Mouse (Mus musculus) CD4-positive, CD25-positive, alpha-beta regulatory T cell, adult 2 months (primary cell): ENCODE results near the gene Cntn3.

Source experiments
- DNase-seq: peaks from one replicate; pipeline ENCODE4 v3.0.0-alpha.2; 2012; ENCODE audit warnings: low read depth, low spot score

The Cntn3 gene

DNA sequence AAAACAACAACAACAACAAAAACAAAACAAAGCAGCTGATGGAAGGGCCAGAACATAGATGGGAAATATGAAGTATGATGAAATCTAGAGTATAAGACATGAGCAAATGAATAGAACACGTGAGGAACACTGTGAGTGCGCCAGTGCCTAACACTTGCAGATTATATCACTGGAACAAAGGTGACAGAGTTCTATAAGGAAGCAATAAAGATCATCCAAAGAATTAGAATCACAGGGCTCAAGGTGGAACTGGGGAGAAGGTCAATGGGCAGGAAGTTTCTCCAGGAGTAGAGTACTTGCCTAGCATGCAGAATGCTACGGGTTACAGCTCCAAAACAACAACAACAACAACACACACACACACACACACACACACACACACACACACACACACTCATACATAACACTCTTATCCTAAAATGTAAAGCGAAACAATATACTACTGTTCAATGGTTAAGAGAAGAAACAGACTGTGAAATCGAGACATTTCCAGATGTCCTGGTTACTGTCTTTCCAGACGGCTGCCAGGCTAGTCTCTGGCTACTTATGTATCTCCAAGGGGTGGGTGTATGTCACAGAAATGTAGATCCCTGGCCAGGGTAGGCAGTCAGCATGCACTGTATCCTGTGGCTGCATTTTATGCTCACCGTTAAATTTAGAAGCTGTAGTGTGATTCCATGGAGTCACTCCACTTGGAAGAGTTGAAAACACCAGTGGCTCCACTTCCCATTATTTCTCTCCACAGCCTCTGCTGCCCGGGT lies 94.4 kb downstream of the Cntn3 start:
- no peak for DNase-seq

DNA sequence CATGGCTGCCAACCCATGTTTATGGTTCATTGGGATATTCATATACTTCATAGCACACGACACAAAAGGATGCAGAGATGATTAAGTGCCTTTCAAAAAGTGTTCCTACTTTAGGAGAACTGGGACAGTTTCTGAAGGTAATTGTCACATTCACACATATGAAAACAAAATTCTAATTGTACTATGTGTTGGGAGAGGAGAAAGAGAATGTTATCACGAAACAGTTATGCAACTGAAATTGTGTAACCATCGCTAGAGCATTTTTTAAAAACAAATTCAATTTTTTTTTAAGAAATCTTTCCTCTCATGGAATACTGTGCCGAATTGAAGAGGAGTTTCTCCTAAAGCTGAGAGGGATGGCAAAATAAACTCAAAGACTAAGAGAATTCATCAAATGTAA lies 134.5 kb downstream of the Cntn3 start:
- DNase-seq: no peak

DNA sequence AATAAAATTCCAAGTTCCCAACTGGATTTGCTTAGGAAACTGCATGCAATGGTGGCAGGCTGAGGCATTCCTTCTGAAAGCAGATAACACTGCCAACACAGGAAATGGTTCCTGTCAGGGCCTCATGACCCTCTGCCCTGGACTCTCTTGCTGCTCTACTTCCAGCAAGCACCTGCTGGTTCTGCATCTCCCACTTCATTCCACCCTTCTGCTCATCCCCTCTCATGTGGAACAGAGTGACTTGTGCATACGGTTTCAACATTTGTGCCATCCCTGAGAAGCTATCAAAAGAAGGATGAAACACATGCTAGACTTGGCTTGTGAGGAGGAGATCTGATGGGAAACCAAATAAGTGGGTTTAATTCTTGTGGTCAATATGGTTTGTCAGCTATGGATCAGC lies 145.4 kb downstream of the Cntn3 start:
- DNase-seq: no peak

DNA sequence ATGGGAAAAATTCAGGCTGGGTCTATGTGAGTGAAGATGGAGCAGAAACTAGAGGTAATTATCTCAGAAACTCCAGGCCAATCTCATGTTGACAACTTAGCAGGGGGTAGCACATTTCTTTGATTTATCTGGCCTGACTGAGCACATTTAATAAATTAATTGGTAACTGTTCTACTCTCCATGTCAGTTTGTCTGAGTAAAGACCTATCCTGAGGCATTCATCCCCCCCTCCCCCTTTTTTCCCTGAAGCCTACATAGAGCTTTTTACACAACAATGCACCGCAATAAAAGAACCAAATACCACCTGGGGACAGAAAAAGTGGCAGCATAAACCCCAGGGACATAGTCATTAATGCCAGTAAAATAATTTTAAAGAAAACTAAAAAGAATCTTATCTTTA lies 151.1 kb downstream of the Cntn3 start:
- no peak for DNase-seq

GRCm38 (mm10) chr6:102388590-102388989 lies 184.3 kb downstream of the Cntn3 start:
- DNase-seq: no peak

GRCm38 (mm10) chr6:102372112-102372511 lies 200.8 kb downstream of the Cntn3 start:
- no peak for DNase-seq

GRCm38 (mm10) chr6:102363880-102364279 lies 209.0 kb downstream of the Cntn3 start:
- DNase-seq: no peak

- DNase-seq: no peak
Observed at GRCm38 (mm10) chr6:102363291-102363832, 209.5 kb downstream of the Cntn3 start.

GRCm38 (mm10) chr6:102332144-102332543 lies 240.8 kb downstream of the Cntn3 start:
- DNase-seq: no peak

DNA sequence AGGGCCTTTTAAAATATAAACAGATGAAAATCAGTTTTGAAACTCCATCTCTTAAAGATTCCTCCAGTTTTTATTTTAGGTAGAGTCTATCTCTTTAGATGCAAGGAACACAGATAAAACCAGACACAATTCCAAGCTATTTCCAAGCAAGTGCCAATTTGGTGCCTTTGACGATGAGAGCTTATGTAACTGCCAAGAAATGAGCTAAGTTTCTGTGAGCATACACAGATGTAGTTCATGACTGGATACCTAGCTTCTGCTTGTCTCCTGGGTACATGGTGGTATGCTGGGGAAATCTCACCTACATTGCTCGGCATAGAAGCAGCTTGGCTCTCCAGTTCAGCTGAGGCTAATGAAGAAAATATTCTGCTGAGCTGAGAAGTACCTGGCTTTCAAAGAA lies 246.2 kb downstream of the Cntn3 start:
- no peak for DNase-seq

DNA sequence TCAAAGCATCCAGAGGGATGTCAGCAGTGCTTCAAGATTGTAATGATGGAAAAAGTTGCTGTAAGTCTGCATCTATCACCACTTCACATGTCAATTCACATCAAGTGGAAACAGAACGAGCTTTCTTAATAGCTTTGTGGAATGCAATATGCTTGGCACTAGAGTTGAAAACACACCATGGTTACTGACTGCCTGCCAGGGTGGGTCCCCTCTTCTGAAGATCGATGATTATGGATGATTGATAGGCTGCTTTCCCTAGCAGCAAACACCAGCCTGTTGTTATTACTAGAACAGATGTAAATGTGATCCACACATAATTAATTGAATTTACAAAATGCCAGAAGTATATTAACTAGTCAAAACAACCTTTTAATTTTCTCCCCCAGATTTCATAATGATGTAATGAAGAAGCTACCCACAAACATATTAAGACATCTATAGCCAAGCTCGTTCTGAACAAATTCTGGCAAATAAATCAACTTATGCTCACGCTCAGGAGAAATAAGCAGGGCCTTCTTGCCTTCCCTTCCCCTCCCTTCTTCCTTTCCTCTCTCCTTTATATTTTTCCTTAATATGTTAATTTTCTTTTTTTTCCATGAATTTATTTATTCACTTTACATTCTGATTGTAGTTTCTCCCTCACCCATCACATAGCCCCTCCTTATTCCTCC lies 250.2 kb downstream of the Cntn3 start:
- no peak for DNase-seq

DNA sequence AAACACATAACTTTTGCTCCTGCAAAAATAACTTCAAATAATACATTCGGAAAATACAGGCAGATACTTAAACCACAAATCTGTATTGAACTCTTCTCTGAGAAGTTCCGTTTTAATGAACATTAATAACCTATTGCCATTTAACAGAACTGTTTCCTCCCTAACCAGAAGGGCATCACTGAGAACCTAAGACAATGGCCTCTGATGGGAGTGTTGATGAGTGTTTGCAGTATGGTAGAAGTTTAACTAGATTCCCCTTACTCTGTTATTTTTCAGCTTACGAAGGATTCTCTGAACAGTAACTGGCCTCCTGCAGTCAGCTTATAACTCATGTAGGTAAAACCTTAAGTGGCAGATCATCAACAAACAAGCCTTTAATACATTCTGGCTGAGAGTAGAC lies 253.1 kb downstream of the Cntn3 start:
- no peak for DNase-seq

- no peak for DNase-seq
Observed at GRCm38 (mm10) chr6:102282889-102283288, 290.0 kb downstream of the Cntn3 start.

- no peak for DNase-seq
Observed at GRCm38 (mm10) chr6:102231015-102231414, 341.9 kb downstream of the Cntn3 start.

GRCm38 (mm10) chr6:102186316-102186715 lies 386.6 kb downstream of the Cntn3 start:
- DNase-seq: no peak

GRCm38 (mm10) chr6:102170913-102171312 lies 402.0 kb downstream of the Cntn3 start:
- peak; percentile 2 for DNase-seq

DNA sequence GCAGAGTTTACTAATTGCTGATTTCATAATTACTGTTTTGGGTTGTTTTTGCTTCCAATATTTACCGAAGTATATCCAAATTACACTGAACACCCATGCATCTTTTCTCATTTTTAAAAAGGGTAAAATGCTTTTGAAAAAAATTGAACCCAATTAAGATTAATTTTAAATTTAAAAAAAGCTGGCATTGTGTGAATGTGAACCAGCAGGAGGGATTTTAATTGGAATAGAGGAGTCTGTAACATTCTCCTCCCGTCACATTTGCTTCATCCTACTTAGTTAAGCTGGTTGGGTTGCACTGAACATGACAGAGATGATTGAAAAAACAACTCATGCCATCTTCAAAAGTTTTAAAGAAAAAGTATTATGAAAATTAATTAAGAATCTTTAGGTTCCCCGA lies 411.7 kb downstream of the Cntn3 start:
- no peak for DNase-seq

- DNase-seq: no peak
Observed at GRCm38 (mm10) chr6:102121676-102122075, 451.2 kb downstream of the Cntn3 start.

- DNase-seq: no peak
Observed at GRCm38 (mm10) chr6:102120003-102120402, 452.9 kb downstream of the Cntn3 start.

GRCm38 (mm10) chr6:102113629-102114028 lies 459.3 kb downstream of the Cntn3 start:
- DNase-seq: no peak
